Mouse (Mus musculus) spleen, adult 2 months (tissue): ENCODE measurements around the gene Sgo2a. TPM values are rescaled to one million over a fixed set of nuclear protein-coding genes. Genes with fewer than 3 reads are reported as not detected.

Experiments
- DNase-seq, 2 experiments: peaks; one replicate each; pipeline versions ENCODE4 v3.0.0 to v3.0.0-alpha.2; 2012 to 2021; ENCODE audit warnings: low spot score in 2 of 2, low read depth in 1 of 2
- H3K27ac ChIP-seq: fragments of 200-500 bp; 2 replicates; pipeline ENCODE4 v1.5.1; 2012; ENCODE audit warnings: low read length, inconsistent platforms; ENCODE audit not compliant: insufficient read depth
- H3K27me3 ChIP-seq: fragments of 200-500 bp; 2 replicates; pipeline ENCODE4 v1.6.1; 2012; ENCODE audit warnings: mild to moderate bottlenecking, moderate library complexity, low read length, inconsistent platforms; ENCODE audit not compliant: control insufficient read depth, insufficient read depth
- H3K36me3 ChIP-seq: fragments of 200-500 bp; 2 replicates; pipeline ENCODE4 v1.6.1; 2012; ENCODE audit warnings: mild to moderate bottlenecking, low read length, inconsistent platforms; ENCODE audit not compliant: control insufficient read depth, insufficient read depth
- H3K4me1 ChIP-seq: fragments of 200-500 bp; 2 replicates; pipeline ENCODE4 v1.6.1; 2011; ENCODE audit warnings: inconsistent platforms; ENCODE audit not compliant: control insufficient read depth, insufficient read depth, insufficient read length
- H3K4me3 ChIP-seq: fragments of 200-500 bp; 2 replicates; pipeline ENCODE4 v1.5.1; 2011; ENCODE audit warnings: mild to moderate bottlenecking, inconsistent platforms; ENCODE audit not compliant: insufficient read depth, insufficient read length; ENCODE audit errors: extremely low read depth
- CTCF ChIP-seq: fragments of 200-500 bp; IDR thresholded peaks from 2 replicates; pipeline ENCODE4 v1.5.1; 2011; ENCODE audit warnings: mild to moderate bottlenecking, inconsistent platforms; ENCODE audit not compliant: insufficient read depth, insufficient read length, insufficient replicate concordance; ENCODE audit errors: extremely low read depth
- POLR2A ChIP-seq: fragments of 200-500 bp; IDR thresholded peaks from 2 replicates; pipeline ENCODE4 v1.6.1; 2011; ENCODE audit warnings: low read depth, low read length, inconsistent platforms
- WGBS: fragments of 180-500 bp; shearing (Covaris S2); methylation state at CpG from one replicate; pipeline ENCODE4 v1.1.7; 2018; 5-methylcytosine and 5-hydroxymethylcytosine counted together
- polyA plus RNA-seq: library from polyadenylated mRNA; depleted of rRNA; stranded (reverse); fragments of >200 nt; gene quantifications from 2 replicates; pipeline ENCODE4 v1.2.3, GENCODE M21; 2012; rRNA removed

Gene Sgo2a
- polyA plus RNA-seq, 1 experiment: 0.35 TPM

- no peaks in the 10 kb centered on the region for H3K4me1 ChIP-seq
- no peaks in the 10 kb centered on the region for H3K36me3 ChIP-seq
- H3K27me3 ChIP-seq: no peaks in the 10 kb centered on the region
- H3K4me3 ChIP-seq: no peak overlapping the region
- no peak overlapping the region for H3K27ac ChIP-seq
- TF ChIP-seq CTCF: no peak
- no peak for DNase-seq
- 97% methylated on average over 1 of the region's 1 CpGs for WGBS
Measured at GRCm38 (mm10) chr1:58071509-58071908, 75.7 kb downstream of the Sgo2a start.

- no peak overlapping the region for H3K4me3 ChIP-seq
- WGBS: 86% methylated on average over 2 of the region's 2 CpGs
- TF ChIP-seq POLR2A (no peak), CTCF (no peak)
- H3K27ac ChIP-seq: no peak overlapping the region
- no peaks in the 10 kb centered on the region for H3K4me1 ChIP-seq
- H3K36me3 ChIP-seq: no peaks in the 10 kb centered on the region
- H3K27me3 ChIP-seq: no peaks in the 10 kb centered on the region
- DNase-seq: no peak
Measured at GRCm38 (mm10) chr1:58072416-58072815, 76.6 kb downstream of the Sgo2a start.

- Histone ChIP-seq H3K36me3 (no peaks in the 10 kb centered on the region), H3K4me1 (no peaks in the 10 kb centered on the region), H3K27ac (no peak overlapping the region), H3K4me3 (no peak overlapping the region), H3K27me3 (no peaks in the 10 kb centered on the region)
- DNase-seq: no peak
- 67% methylated on average over 12 of the region's 12 CpGs for WGBS
- TF ChIP-seq POLR2A: no peak
- TF ChIP-seq CTCF: no peak
Measured at GRCm38 (mm10) chr1:58072991-58073730, 77.4 kb downstream of the Sgo2a start.

- H3K4me3 ChIP-seq: no peak overlapping the region
- no peaks in the 10 kb centered on the region for H3K27me3 ChIP-seq
- DNase-seq: no peak
- 85% methylated on average over 2 of the region's 2 CpGs for WGBS
- TF ChIP-seq POLR2A (no peak), CTCF (no peak)
- no peak overlapping the region for H3K27ac ChIP-seq
- H3K36me3 ChIP-seq: no peaks in the 10 kb centered on the region
- H3K4me1 ChIP-seq: no peaks in the 10 kb centered on the region
Measured at GRCm38 (mm10) chr1:58074266-58074665, 78.5 kb downstream of the Sgo2a start.

Other genes starting within 250 kb of the Sgo2a start
- 0.83 and 1.1 TPM in 2 replicates for gene Spats2l, start 221.8 kb upstream of the Sgo2a start, polyA plus RNA-seq
- gene Kctd18, start 23.0 kb downstream of the Sgo2a start, polyA plus RNA-seq: 5.4 and 5.6 TPM in 2 replicates
- 0.35 and 0.57 TPM in 2 replicates for gene Aox1, start 34.0 kb downstream of the Sgo2a start, polyA plus RNA-seq
- 0.12 and 0.41 TPM in 2 replicates for gene Aox3, start 117.2 kb downstream of the Sgo2a start, polyA plus RNA-seq
- 0.05 TPM in 1 of 2 replicates, not detected in the other for gene Aox4, start 214.4 kb downstream of the Sgo2a start, polyA plus RNA-seq